Mouse (Mus musculus) left cerebral cortex, adult 2 months (tissue): ENCODE measurements around the gene Ino80d. TPM values are rescaled to one million over a fixed set of nuclear protein-coding genes. Genes with fewer than 3 reads are reported as not detected.
A peak's percentile ranks its signal among the peaks of the same experiment; 100 is the strongest.

Source experiments
- DNase-seq, 2 experiments: peaks; one replicate each; pipeline ENCODE4 v3.0.0; 2021 to 2022; ENCODE audit warnings: low spot score in 2 of 2, mixed read lengths in 1 of 2; ENCODE audit errors: extremely low spot score in 1 of 2
- H3K27ac ChIP-seq: fragments of 200-600 bp; 2 replicates; pipeline ENCODE4 v1.8.1; 2022
- H3K4me3 ChIP-seq: fragments of 200-600 bp; 2 replicates; pipeline ENCODE4 v1.8.1; 2022
- CTCF ChIP-seq: fragments of 200-600 bp; IDR thresholded peaks from 2 replicates; pipeline ENCODE4 v1.8.1; 2022; ENCODE audit warnings: antibody characterized with exemption, mild to moderate bottlenecking, moderate library complexity
- intact Hi-C: fragments of 180-260 bp; cut with DNase I; formaldehyde crosslinking; loops from one replicate; pipeline ENCODE4 v1.15.1; 2025
- total RNA-seq, 2 experiments: library from RNA; stranded (reverse); gene quantifications; 2 replicates each; pipeline ENCODE4 v1.2.3; 2021

Gene Ino80d
- total RNA-seq, 2 experiments from 2014 or later: 32.9 to 34.8 TPM

GRCm38 (mm10) chr1:63047983-63048382 is 66.5 kb downstream of the Ino80d start:
- Histone ChIP-seq H3K4me3 (no peak overlapping the region), H3K27ac (no peak overlapping the region)
- intact Hi-C loops: no loop called here
- TF ChIP-seq CTCF: no peak
- no peak for DNase-seq

GRCm38 (mm10) chr1:63032929-63033328 is 81.5 kb downstream of the Ino80d start:
- intact Hi-C loops: no loop called here
- no peak for TF ChIP-seq CTCF
- DNase-seq: no peak
- Histone ChIP-seq H3K27ac (no peak overlapping the region), H3K4me3 (no peak overlapping the region)

GRCm38 (mm10) chr1:63019916-63020315 is 94.6 kb downstream of the Ino80d start:
- H3K4me3 ChIP-seq: no peak overlapping the region
- intact Hi-C loops: no loop called here
- DNase-seq: no peak
- TF ChIP-seq CTCF: no peak
- no peak overlapping the region for H3K27ac ChIP-seq

GRCm38 (mm10) chr1:63005013-63005646 is 109.3 kb downstream of the Ino80d start:
- no peak for DNase-seq
- H3K4me3 ChIP-seq: no peak overlapping the region
- TF ChIP-seq CTCF: no peak
- intact Hi-C loops: no loop called here
- H3K27ac ChIP-seq: no peak overlapping the region

GRCm38 (mm10) chr1:63001874-63002273 is 112.6 kb downstream of the Ino80d start:
- DNase-seq: no peak
- no peak for TF ChIP-seq CTCF
- Histone ChIP-seq H3K27ac (no peak overlapping the region), H3K4me3 (no peak overlapping the region)
- intact Hi-C loops: no loop called here

GRCm38 (mm10) chr1:62993348-62993747 is 121.1 kb downstream of the Ino80d start:
- H3K27ac ChIP-seq: no peak overlapping the region
- no peak for DNase-seq
- intact Hi-C loops: no loop called here
- H3K4me3 ChIP-seq: no peak overlapping the region
- no peak for TF ChIP-seq CTCF

- DNase-seq: no peak
- TF ChIP-seq CTCF: no peak
- no peak overlapping the region for H3K27ac ChIP-seq
- no peak overlapping the region for H3K4me3 ChIP-seq
- intact Hi-C loops: no loop called here
Measured at GRCm38 (mm10) chr1:62992648-62993047, 121.8 kb downstream of the Ino80d start.

GRCm38 (mm10) chr1:62991021-62991420 is 123.4 kb downstream of the Ino80d start:
- intact Hi-C loops: no loop called here
- Histone ChIP-seq H3K4me3 (no peak overlapping the region), H3K27ac (no peak overlapping the region)
- TF ChIP-seq CTCF: no peak
- no peak for DNase-seq

- DNase-seq: no peak
- Histone ChIP-seq H3K27ac (no peak overlapping the region), H3K4me3 (no peak overlapping the region)
- intact Hi-C loops: no loop called here
- TF ChIP-seq CTCF: no peak
Measured at GRCm38 (mm10) chr1:62987561-62987960, 126.9 kb downstream of the Ino80d start.

- DNase-seq: peak; percentile 41 to 60
- Histone ChIP-seq H3K4me3 (peak overlapping the region; percentile 20; the same call in 1 of the 2 replicates), H3K27ac (no peak overlapping the region)
- intact Hi-C loops: no loop called here
- peak; percentile 87 for TF ChIP-seq CTCF
Measured at GRCm38 (mm10) chr1:62986267-62986666, 128.2 kb downstream of the Ino80d start.

- TF ChIP-seq CTCF: peak; percentile 89
Measured at GRCm38 (mm10) chr1:62984566-62984965, 129.9 kb downstream of the Ino80d start.

GRCm38 (mm10) chr1:62976742-62977141 is 137.7 kb downstream of the Ino80d start:
- H3K27ac ChIP-seq: no peak overlapping the region
- H3K4me3 ChIP-seq: no peak overlapping the region
- intact Hi-C loops: no loop called here
- no peak for DNase-seq
- no peak for TF ChIP-seq CTCF

More at GRCm38 (mm10) chr1:62984566-62984965, 129.9 kb downstream of the Ino80d start:
- intact Hi-C loops: loop anchor here (5.0 kb wide), 1 partner anchor 1802 kb away; no protein-coding TSS in a partner anchor
- DNase-seq: peak; percentile 46 to 63
- H3K27ac ChIP-seq: no peak overlapping the region
- peak overlapping the region; percentile 30 for H3K4me3 ChIP-seq

- H3K4me3 ChIP-seq: no peak overlapping the region
- peak; percentile 59 for TF ChIP-seq CTCF
- no peak for DNase-seq
- no peak overlapping the region for H3K27ac ChIP-seq
- intact Hi-C loops: loop anchor here (5.0 to 10.0 kb wide), 3 partner anchors 245 to 1672 kb away; no protein-coding TSS in a partner anchor
Measured at GRCm38 (mm10) chr1:62966885-62967284, 147.6 kb downstream of the Ino80d start.
